Mouse (Mus musculus) intestine, postnatal 0 days (tissue): ENCODE results near the gene Zfp385b. TPM values are rescaled to one million over a fixed set of nuclear protein-coding genes. Genes with fewer than 3 reads are reported as not detected.

ENCODE experiments used
- ATAC-seq: fragments of 200-750 bp; cut with Nextera tagmentation; 2 replicates; pipeline ENCODE4 v1.8.0; 2017; ENCODE audit warnings: mild to moderate bottlenecking, moderate TSS enrichment, moderate library complexity
- H3K27ac ChIP-seq: fragments of 300-500 bp; sonication (generic); 2 replicates; pipeline ENCODE4 v1.5.1; 2014; ENCODE audit warnings: mild to moderate bottlenecking, low read depth, low read length, moderate library complexity
- H3K27me3 ChIP-seq: fragments of 300-500 bp; sonication (generic); replicated peaks from 2 replicates; pipeline ENCODE4 v1.6.1; 2014; ENCODE audit warnings: low read length, mixed read lengths; ENCODE audit not compliant: control insufficient read depth, insufficient read depth
- H3K36me3 ChIP-seq: fragments of 300-500 bp; sonication (generic); 2 replicates; pipeline ENCODE4 v1.6.1; 2014; ENCODE audit warnings: mild to moderate bottlenecking, moderate library complexity; ENCODE audit not compliant: control insufficient read depth, insufficient read depth
- H3K4me1 ChIP-seq: fragments of 300-500 bp; sonication (generic); replicated peaks from 2 replicates; pipeline ENCODE4 v1.6.1; 2014; ENCODE audit warnings: antibody characterized with exemption, low read length, mixed read lengths; ENCODE audit not compliant: control insufficient read depth, insufficient read depth
- H3K4me2 ChIP-seq: fragments of 300-500 bp; sonication (generic); replicated peaks from 2 replicates; pipeline ENCODE4 v1.6.1; 2014; ENCODE audit warnings: low read depth, mild to moderate bottlenecking, moderate library complexity
- H3K4me3 ChIP-seq: fragments of 300-500 bp; sonication (generic); 2 replicates; pipeline ENCODE4 v1.5.1; 2014; ENCODE audit warnings: low read depth, low read length
- H3K9ac ChIP-seq: fragments of 300-500 bp; sonication (generic); 2 replicates; pipeline ENCODE4 v1.6.1; 2014; ENCODE audit warnings: mild to moderate bottlenecking, low read depth, low read length
- H3K9me3 ChIP-seq: fragments of 300-500 bp; sonication (generic); 2 replicates; pipeline ENCODE4 v1.6.1; 2016; ENCODE audit warnings: mixed run types; ENCODE audit not compliant: control insufficient read depth
- CTCF ChIP-seq: sonication (generic); IDR thresholded peaks from 2 replicates; pipeline ENCODE4 v1.5.1; 2016; ENCODE audit warnings: low read depth, mild to moderate bottlenecking, control low read depth, antibody characterized with exemption, moderate library complexity
- WGBS: fragments of 180-500 bp; shearing (Covaris S2); extraction: QIAGEN DNeasy Blood & Tissue Kit; methylation state at CpG from one replicate; pipeline ENCODE4 v1.1.7; 2014; 5-methylcytosine and 5-hydroxymethylcytosine counted together
- polyA plus RNA-seq: library from polyadenylated mRNA; unstranded; fragments of >200 nt; fragmentation: Nextera tagmentation; extraction: Ambion mirVana; gene quantifications from 2 replicates; pipeline ENCODE4 v1.2.1, GENCODE M21; 2015

Zfp385b gene
- polyA plus RNA-seq, 1 experiment from 2014 or later, result 14.3 TPM

GRCm38 (mm10) chr2:77716367-77716766 lies 103.1 kb downstream of the Zfp385b start:
- Histone ChIP-seq H3K4me2 (no peak overlapping the region), H3K27me3 (no peaks in the 10 kb centered on the region), H3K27ac (no peak overlapping the region), H3K9me3 (no peaks in the 10 kb centered on the region), H3K4me3 (no peak overlapping the region), H3K4me1 (no peaks in the 10 kb centered on the region), H3K36me3 (no peaks in the 10 kb centered on the region), H3K9ac (no peak overlapping the region)
- no peak for ATAC-seq
- WGBS, result 84% methylated on average over 3 of the region's 3 CpGs
- TF ChIP-seq CTCF, result no peak

- Histone ChIP-seq H3K36me3 (no peaks in the 10 kb centered on the region), H3K4me1 (no peaks in the 10 kb centered on the region), H3K27ac (no peak overlapping the region), H3K4me3 (no peak overlapping the region), H3K9ac (no peak overlapping the region), H3K4me2 (no peak overlapping the region), H3K9me3 (no peaks in the 10 kb centered on the region), H3K27me3 (no peaks in the 10 kb centered on the region)
- no peak for ATAC-seq
- WGBS, result 46% methylated on average over 5 of the region's 5 CpGs
- TF ChIP-seq CTCF, result no peak
Observed at GRCm38 (mm10) chr2:77713886-77714285, 105.6 kb downstream of the Zfp385b start.

GRCm38 (mm10) chr2:77711751-77712150 lies 107.7 kb downstream of the Zfp385b start:
- no peak for TF ChIP-seq CTCF
- H3K9me3 ChIP-seq, result no peaks in the 10 kb centered on the region
- no peak overlapping the region for H3K4me3 ChIP-seq
- 55% methylated on average over 1 of the region's 1 CpGs for WGBS
- no peak overlapping the region for H3K9ac ChIP-seq
- no peak for ATAC-seq
- H3K36me3 ChIP-seq, result no peaks in the 10 kb centered on the region
- H3K27ac ChIP-seq, result no peak overlapping the region
- no peaks in the 10 kb centered on the region for H3K27me3 ChIP-seq
- H3K4me1 ChIP-seq, result no peaks in the 10 kb centered on the region
- no peak overlapping the region for H3K4me2 ChIP-seq

- H3K27me3 ChIP-seq, result no peaks in the 10 kb centered on the region
- no peak overlapping the region for H3K4me3 ChIP-seq
- no peaks in the 10 kb centered on the region for H3K9me3 ChIP-seq
- ATAC-seq, result no peak
- H3K4me1 ChIP-seq, result no peaks in the 10 kb centered on the region
- H3K27ac ChIP-seq, result no peak overlapping the region
- TF ChIP-seq CTCF, result peak; percentile 97
- H3K4me2 ChIP-seq, result no peak overlapping the region
- H3K36me3 ChIP-seq, result no peaks in the 10 kb centered on the region
- 27% methylated on average over 7 of the region's 7 CpGs for WGBS
- H3K9ac ChIP-seq, result no peak overlapping the region
Observed at GRCm38 (mm10) chr2:77709206-77709794, 110.1 kb downstream of the Zfp385b start.

- H3K9me3 ChIP-seq, result no peaks in the 10 kb centered on the region
- no peaks in the 10 kb centered on the region for H3K36me3 ChIP-seq
- H3K4me2 ChIP-seq, result no peak overlapping the region
- no peaks in the 10 kb centered on the region for H3K27me3 ChIP-seq
- no peak for TF ChIP-seq CTCF
- H3K4me3 ChIP-seq, result no peak overlapping the region
- H3K27ac ChIP-seq, result no peak overlapping the region
- H3K4me1 ChIP-seq, result no peaks in the 10 kb centered on the region
- ATAC-seq, result no peak
- H3K9ac ChIP-seq, result no peak overlapping the region
- WGBS, result 80% methylated on average over 9 of the region's 9 CpGs
Observed at GRCm38 (mm10) chr2:77707138-77707537, 112.3 kb downstream of the Zfp385b start.

- Histone ChIP-seq H3K4me1 (no peaks in the 10 kb centered on the region), H3K27ac (no peak overlapping the region), H3K36me3 (no peaks in the 10 kb centered on the region), H3K9ac (no peak overlapping the region), H3K4me3 (no peak overlapping the region), H3K9me3 (no peaks in the 10 kb centered on the region), H3K4me2 (no peak overlapping the region), H3K27me3 (no peaks in the 10 kb centered on the region)
- 64% methylated on average over 2 of the region's 2 CpGs for WGBS
- no peak for TF ChIP-seq CTCF
- ATAC-seq, result no peak
Observed at GRCm38 (mm10) chr2:77705476-77705875, 114.0 kb downstream of the Zfp385b start.

- Histone ChIP-seq H3K4me2 (peak overlapping the region; percentile 46), H3K4me1 (no peaks in the 10 kb centered on the region), H3K9me3 (no peaks in the 10 kb centered on the region), H3K27ac (no peak overlapping the region), H3K9ac (no peak overlapping the region), H3K27me3 (no peaks in the 10 kb centered on the region), H3K4me3 (no peak overlapping the region), H3K36me3 (no peaks in the 10 kb centered on the region)
- TF ChIP-seq CTCF, result no peak
- no peak for ATAC-seq
- 45% methylated on average over 19 of the region's 19 CpGs for WGBS
Observed at GRCm38 (mm10) chr2:77703080-77703479, 116.4 kb downstream of the Zfp385b start.
